ENCODE assay signal across 9 mouse cellular contexts in genomic region chrX:51019884-51020283, GRCm38 (mm10). TPM values are rescaled to one million over a fixed set of nuclear protein-coding genes. Genes with fewer than 3 reads are reported as not detected.
DNase-seq lines count a peak whose midpoint lies in the region; ATAC-seq lines count a peak whose summit lies in the region.
"Had no signal": no experiment of that assay in that cellular context is flagged by ENCODE, and none has a peak within 500 bp of the region (broad histone marks: within the 10 kb centered on the region; RNA-seq: fewer than 3 reads in every experiment).

No protein-coding gene starts in this region.

- peak overlapping the region; percentile 64 for H3K4me3 ChIP-seq in heart, embryonic 16.5 days (ENCODE audit: low read length)
- H3K4me3 ChIP-seq in liver, embryonic 15.5 days (replicated peaks): no peak overlapping the region

- peak overlapping the region; percentile 98 for H3K27ac ChIP-seq in heart, embryonic 16.5 days (ENCODE audit: low read length)
- H3K27ac ChIP-seq in liver, embryonic 15.5 days (replicated peaks): peak overlapping the region; percentile 91; the same call in 1 of the 2 replicates
- H3K27ac ChIP-seq: neural tube, embryonic 13.5 days had no signal

- H3K27me3 ChIP-seq in heart, embryonic 16.5 days (ENCODE audit: control insufficient read depth, insufficient read depth, low read length): no peaks in the 10 kb centered on the region
- no peaks in the 10 kb centered on the region for H3K27me3 ChIP-seq in liver, embryonic 15.5 days
- H3K27me3 ChIP-seq: neural tube, embryonic 13.5 days had no signal

- H3K9ac ChIP-seq in heart, embryonic 16.5 days (ENCODE audit: low read length): peak overlapping the region; percentile 87
- H3K9ac ChIP-seq in liver, embryonic 15.5 days: no peak overlapping the region

- peak overlapping the region; percentile 58 for H3K4me2 ChIP-seq in heart, embryonic 16.5 days (ENCODE audit: low read depth, low read length)
- H3K4me2 ChIP-seq in liver, embryonic 15.5 days: peak overlapping the region; percentile 74; the same call in 1 of the 2 replicates

- 0 out of 2 replicates have a peak, but pooled peaks cover 3% of the 10 kb centered on the region for H3K36me3 ChIP-seq in heart, embryonic 16.5 days (ENCODE audit: control insufficient read depth, insufficient read depth)
- H3K36me3 ChIP-seq in liver, embryonic 15.5 days (replicated peaks): 0 out of 2 replicates have a peak, but pooled peaks cover 1% of the 10 kb centered on the region
- H3K36me3 ChIP-seq: neural tube, embryonic 13.5 days had no signal

- ATAC-seq in heart, embryonic 16.5 days (replicated peaks; ENCODE audit: extremely low read depth, insufficient read depth, low FRiP score): 0 out of 2 replicates have a peak, but pooled peaks have one; percentile 30
- ATAC-seq in liver, embryonic 15.5 days (ENCODE audit: insufficient read depth): no peak

- H3K4me1 ChIP-seq in heart, embryonic 16.5 days (ENCODE audit: control insufficient read depth, insufficient read depth, low read length): peaks cover 8% of the 10 kb centered on the region; the same call in 1 of the 2 replicates
- peaks cover 8% of the 10 kb centered on the region; the same call in 1 of the 2 replicates for H3K4me1 ChIP-seq in liver, embryonic 15.5 days (replicated peaks)

- WGBS in heart, embryonic 16.5 days: 21% methylated on average over 2 of the region's 2 CpGs
- 30% methylated on average over 2 of the region's 2 CpGs for WGBS in liver, embryonic 15.5 days (ENCODE audit: insufficient replicate concordance)

- no peaks in the 10 kb centered on the region for H3K9me3 ChIP-seq in heart, embryonic 16.5 days (replicated peaks; ENCODE audit: control insufficient read depth, low read length)
- H3K9me3 ChIP-seq in liver, embryonic 15.5 days (replicated peaks): no peaks in the 10 kb centered on the region
- H3K9me3 ChIP-seq: neural tube, embryonic 13.5 days had no signal

- peak; percentile 8 for DNase-seq in layer of hippocampus, adult 9-11 months
- DNase-seq in layer of hippocampus, postnatal 36 days: no peak
- peak; percentile 40 for DNase-seq in ZHBTc4 (ENCODE audit: low read depth, low spot score)
- peak; percentile 74 for DNase-seq in embryo, embryonic 10 days (ENCODE audit: low spot score)
- DNase-seq in spleen, adult 12 weeks (ENCODE audit: low spot score): peak; percentile 25
- no peak for DNase-seq in T-cell, adult 2 months (ENCODE audit: low spot score)

RNA-seq across cellular contexts. Expression of gene Rap2c, which starts 2.1 kb away (rescaled TPM):
- total RNA-seq in layer of hippocampus, postnatal 36 days (2021): 10 to 100 TPM; 26.1 to 28.6 TPM
- polyA plus RNA-seq in heart, embryonic 16.5 days (2015; fragmentation: Nextera tagmentation; extraction: Ambion mirVana): 12.8 and 13.4 TPM in 2 replicates
- 7.9 and 8.1 TPM in 2 replicates for polyA plus RNA-seq in liver, embryonic 15.5 days (2015; fragmentation: Nextera tagmentation; extraction: Ambion mirVana)

Comparison
In these comparisons a context has a peak if more than half of its experiments do, and no peak if none do; other contexts are left out.
1. DNase-seq: peak in layer of hippocampus, adult 9-11 months (single experiment), ZHBTc4 (single experiment), embryo, embryonic 10 days (single experiment) and spleen, adult 12 weeks (single experiment); none in layer of hippocampus, postnatal 36 days (0 of 2) and T-cell, adult 2 months (single experiment).